Comparison of ENCODE assay signal across 39 mouse cellular contexts in the genomic region with DNA sequence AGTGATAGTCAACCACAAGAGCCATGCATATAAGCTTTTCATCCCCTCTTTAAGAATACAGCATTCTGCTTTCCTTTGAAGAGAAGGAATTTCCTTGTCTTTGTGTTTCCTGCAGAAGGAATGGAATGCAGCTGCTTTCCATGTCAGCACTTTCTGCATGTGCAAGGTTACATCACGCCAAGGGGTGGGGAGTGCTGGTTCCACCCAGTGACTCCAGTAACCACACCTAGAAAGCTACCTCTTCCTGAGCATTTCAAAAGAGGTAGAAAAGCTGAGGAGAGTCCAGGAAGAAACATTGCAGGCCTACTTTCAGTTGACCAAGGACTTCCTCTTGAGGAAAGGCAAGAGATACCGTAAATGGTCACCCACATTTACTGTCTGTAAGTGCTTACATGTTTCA. TPM values are rescaled to one million over a fixed set of nuclear protein-coding genes. Genes with fewer than 3 reads are reported as not detected.
DNase-seq lines count a peak whose midpoint lies in the region; ATAC-seq and TF ChIP-seq lines count a peak whose summit lies in the region.
"Had no signal": no experiment of that assay in that cellular context is flagged by ENCODE, and none has a peak within 500 bp of the region (broad histone marks: within the 10 kb centered on the region; RNA-seq: fewer than 3 reads in every experiment).

No protein-coding gene starts in this region.

- no peaks in the 10 kb centered on the region for H3K9me3 ChIP-seq in kidney, embryonic 15.5 days (replicated peaks)
- no peaks in the 10 kb centered on the region for H3K9me3 ChIP-seq in lung, postnatal 0 days (ENCODE audit: low read length)
- H3K9me3 ChIP-seq: embryonic facial prominence, embryonic 12.5 days; hindbrain, embryonic 13.5 days; limb, embryonic 12.5 days; megakaryocyte, embryonic 14.5 days; midbrain, embryonic 13.5 days had no signal

- H3K27me3 ChIP-seq in kidney, embryonic 15.5 days: no peaks in the 10 kb centered on the region
- H3K27me3 ChIP-seq in lung, postnatal 0 days (replicated peaks; ENCODE audit: insufficient read depth, low read length): no peaks in the 10 kb centered on the region
- H3K27me3 ChIP-seq: CH12.LX; embryonic facial prominence, embryonic 12.5 days; hindbrain, embryonic 13.5 days; limb, embryonic 12.5 days; megakaryocyte, embryonic 14.5 days; midbrain, embryonic 13.5 days had no signal

- WGBS in kidney, embryonic 15.5 days: 63% methylated on average over 2 of the region's 2 CpGs
- WGBS in lung, postnatal 0 days: 64% methylated on average over 2 of the region's 2 CpGs

- H3K9ac ChIP-seq in kidney, embryonic 15.5 days: no peak overlapping the region
- H3K9ac ChIP-seq in lung, postnatal 0 days (replicated peaks; ENCODE audit: low read depth): no peak overlapping the region
- H3K9ac ChIP-seq: embryonic facial prominence, embryonic 12.5 days; forebrain, postnatal 0 days; hindbrain, embryonic 13.5 days; limb, embryonic 12.5 days; liver, postnatal 0 days; midbrain, embryonic 13.5 days had no signal

- peaks cover 8% of the 10 kb centered on the region; the same call in 1 of the 2 replicates for H3K4me1 ChIP-seq in kidney, embryonic 15.5 days
- no peaks in the 10 kb centered on the region for H3K4me1 ChIP-seq in lung, postnatal 0 days (ENCODE audit: insufficient read depth, low read depth, low read length)
- H3K4me1 ChIP-seq: embryonic facial prominence, embryonic 12.5 days; hindbrain, embryonic 13.5 days; midbrain, embryonic 13.5 days had no signal

- TF ChIP-seq EP300 in lung, postnatal 0 days (IDR thresholded peaks at IDR 0.05): 0 out of 2 replicates have a peak, but pooled peaks have one; percentile 22

- no peak for TF ChIP-seq CTCF in lung, postnatal 0 days (IDR thresholded peaks at IDR 0.05)

- no peak for ATAC-seq in kidney, embryonic 15.5 days (replicated peaks; ENCODE audit: low FRiP score)
- no peak for ATAC-seq in lung, postnatal 0 days
- peak; percentile 73 for ATAC-seq in megakaryocyte progenitor cell, adult 5-6 weeks (replicated peaks; ENCODE audit: poor library complexity)
- ATAC-seq: forebrain, postnatal 0 days; inflammation-experienced regulatory T-cells, adult 6 months; liver, postnatal 0 days; midbrain, embryonic 13.5 days had no signal

- H3K36me3 ChIP-seq in kidney, embryonic 15.5 days: no peaks in the 10 kb centered on the region
- no peaks in the 10 kb centered on the region for H3K36me3 ChIP-seq in lung, postnatal 0 days (ENCODE audit: insufficient read depth, low read length)
- H3K36me3 ChIP-seq: embryonic facial prominence, embryonic 12.5 days; hindbrain, embryonic 13.5 days; limb, embryonic 12.5 days; midbrain, embryonic 13.5 days had no signal

- no peak overlapping the region for H3K27ac ChIP-seq in kidney, embryonic 15.5 days
- no peak overlapping the region for H3K27ac ChIP-seq in lung, postnatal 0 days (ENCODE audit: low read length)
- H3K27ac ChIP-seq: embryonic facial prominence, embryonic 12.5 days; heart, adult 2 months; hindbrain, embryonic 13.5 days; limb, embryonic 12.5 days; midbrain, embryonic 13.5 days had no signal

- H3K4me3 ChIP-seq in kidney, embryonic 15.5 days (replicated peaks): no peak overlapping the region
- no peak overlapping the region for H3K4me3 ChIP-seq in lung, postnatal 0 days (ENCODE audit: low read depth, low read length)
- H3K4me3 ChIP-seq: embryonic facial prominence, embryonic 12.5 days; heart, adult 2 months; hindbrain, embryonic 13.5 days; limb, embryonic 12.5 days; megakaryocyte, embryonic 14.5 days; midbrain, embryonic 13.5 days had no signal

- no peak overlapping the region for H3K4me2 ChIP-seq in kidney, embryonic 15.5 days
- H3K4me2 ChIP-seq in lung, postnatal 0 days (replicated peaks; ENCODE audit: low read depth, low read length): no peak overlapping the region
- H3K4me2 ChIP-seq: embryonic facial prominence, embryonic 12.5 days; hindbrain, embryonic 13.5 days; limb, embryonic 12.5 days; liver, embryonic 11.5 days; midbrain, embryonic 13.5 days had no signal

- peak; percentile 6 to 20 for DNase-seq in kidney, postnatal 4 days
- peak; percentile 18 for DNase-seq in WW6 (ENCODE audit: low read depth, low spot score)
- peak; percentile 65 for DNase-seq in lung, postnatal 0 days (ENCODE audit: low spot score)
- DNase-seq in thymus, postnatal 25 days: no peak
- DNase-seq in right cerebral cortex, postnatal 25 days: no peak
- DNase-seq in urinary bladder, postnatal 14 days (ENCODE audit: low spot score): no peak
- DNase-seq: adrenal gland, adult 2 months; B cell, adult 2 months; cerebellum, adult 11 months; cerebellum, adult 9-11 months; forebrain, postnatal 0 days; gastrocnemius, postnatal 10 days; heart, adult 2 months; heart, postnatal 36 days; kidney, adult 18-20 months; kidney, postnatal 14 days; layer of hippocampus, postnatal 36 days; liver, postnatal 0 days; right cerebral cortex, postnatal 14 days; thymus, postnatal 14 days had no signal

RNA-seq across cellular contexts. Expression of gene Epgn, which starts 8.1 kb away (rescaled TPM):
- not detected in 2 replicates for polyA plus RNA-seq in kidney, embryonic 15.5 days (2015; fragmentation: Nextera tagmentation; extraction: Ambion mirVana)
- polyA plus RNA-seq in lung, postnatal 0 days (2015; fragmentation: Nextera tagmentation; extraction: Ambion mirVana): not detected in 2 replicates
- 0.20 TPM in 1 of 2 replicates, not detected in the other for total RNA-seq in megakaryocyte progenitor cell, adult 5-6 weeks (2015)
- total RNA-seq in megakaryocyte progenitor cell, adult 5-6 weeks (2017): 0.29 TPM in 1 of 2 replicates, not detected in the other
- total RNA-seq: adrenal gland, adult 2 months; adrenal gland, postnatal 4 days; CH12.LX; layer of hippocampus, adult 8-10 months; monocyte, adult 5-6 weeks had no signal
- polyA plus RNA-seq: adrenal gland, adult 2 months; heart, embryonic 14.5 days; hindbrain, embryonic 13.5 days; inflammation-experienced regulatory T-cells, adult 6 months; liver, postnatal 0 days; spleen, adult 2 months had no signal

RNA-seq across cellular contexts. Expression of gene Ereg, which starts 39.1 kb away (rescaled TPM):
- polyA plus RNA-seq in kidney, embryonic 15.5 days (2015; fragmentation: Nextera tagmentation; extraction: Ambion mirVana): 0.05 TPM in 1 of 2 replicates, not detected in the other
- polyA plus RNA-seq in lung, postnatal 0 days (2015; fragmentation: Nextera tagmentation; extraction: Ambion mirVana): 0.17 and 0.18 TPM in 2 replicates
- not detected in 2 replicates for total RNA-seq in megakaryocyte progenitor cell, adult 5-6 weeks (2015)
- total RNA-seq in megakaryocyte progenitor cell, adult 5-6 weeks (2017): not detected in 2 replicates
- total RNA-seq: adrenal gland, adult 2 months; CH12.LX; layer of hippocampus, adult 8-10 months; layer of hippocampus, postnatal 36 days; left cerebral cortex, postnatal 10 days; monocyte, adult 5-6 weeks had no signal
- polyA plus RNA-seq: adrenal gland, adult 2 months; cortical plate, adult 2 months; embryonic facial prominence, embryonic 12.5 days; forebrain, embryonic 11.5 days; forebrain, postnatal 0 days; heart, embryonic 14.5 days; hindbrain, embryonic 13.5 days; inflammation-experienced regulatory T-cells, adult 6 months; limb, embryonic 12.5 days; midbrain, embryonic 13.5 days; neural tube, embryonic 11.5 days; spleen, adult 2 months had no signal

Comparison
In these comparisons a context has a peak if more than half of its experiments do, and no peak if none do; other contexts are left out.
1. DNase-seq: peak in kidney, postnatal 4 days (2 of 2), WW6 (single experiment) and lung, postnatal 0 days (single experiment); none in thymus, postnatal 25 days (single experiment), right cerebral cortex, postnatal 25 days (single experiment) and urinary bladder, postnatal 14 days (single experiment).